22 mouse cellular contexts compared by ENCODE assay signal in the genomic region with DNA sequence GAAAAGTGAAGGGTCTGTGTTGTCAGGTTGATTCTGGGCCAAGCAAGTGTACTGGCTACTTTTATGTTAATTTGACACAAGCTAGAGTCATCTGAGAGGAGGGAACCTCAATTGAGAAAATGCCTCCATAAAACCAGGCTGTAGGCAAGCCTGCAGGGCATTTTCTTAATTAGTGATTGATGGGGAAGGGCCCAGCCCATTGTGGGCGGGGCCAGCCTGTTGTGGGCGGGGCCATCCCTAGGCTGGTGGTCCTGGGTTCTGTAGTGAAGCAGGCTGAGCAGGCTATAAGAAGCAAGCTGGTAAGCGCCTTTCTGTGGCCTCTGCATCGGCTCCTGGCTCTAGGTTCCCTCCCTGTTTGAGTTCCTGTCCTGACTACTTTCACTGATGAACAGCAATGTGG.
"Had no signal": no experiment of that assay in that cellular context is flagged by ENCODE, and none has a peak within 500 bp of the region (broad histone marks: within the 10 kb centered on the region; RNA-seq: fewer than 3 reads in every experiment).

No protein-coding gene starts in this region.

- H3K4me1 ChIP-seq: hindbrain, embryonic 12.5 days; intestine, embryonic 15.5 days; limb, embryonic 13.5 days; limb, embryonic 15.5 days; liver, embryonic 12.5 days had no signal

- H3K27me3 ChIP-seq: heart, embryonic 12.5 days; hindbrain, embryonic 12.5 days; intestine, embryonic 15.5 days; limb, embryonic 13.5 days; limb, embryonic 15.5 days had no signal

- H3K4me3 ChIP-seq: heart, embryonic 10.5 days; heart, embryonic 12.5 days; hindbrain, embryonic 10.5 days; hindbrain, embryonic 12.5 days; intestine, embryonic 15.5 days; layer of hippocampus, adult 2 months; limb, embryonic 13.5 days; limb, embryonic 15.5 days; liver, embryonic 12.5 days had no signal

- H3K27ac ChIP-seq: hindbrain, embryonic 10.5 days; hindbrain, embryonic 12.5 days; hindbrain, embryonic 14.5 days; intestine, embryonic 15.5 days; layer of hippocampus, adult 2 months; limb, embryonic 13.5 days; limb, embryonic 15.5 days; liver, embryonic 12.5 days; liver, embryonic 14.5 days had no signal

- ATAC-seq: hindbrain, embryonic 16.5 days; inflammation-experienced regulatory T-cells, adult 6 months; liver, embryonic 12.5 days had no signal

- DNase-seq: gastrocnemius, postnatal 14 days; heart, adult 18-20 months; heart, postnatal 10 days; heart, postnatal 4 days; kidney, adult 18-20 months; kidney, adult 8-10 months; kidney, postnatal 10 days; kidney, postnatal 4 days; left cerebral cortex, postnatal 4 days had no signal

- H3K4me2 ChIP-seq: heart, embryonic 12.5 days; hindbrain, embryonic 12.5 days; hindbrain, embryonic 14.5 days; intestine, embryonic 15.5 days; limb, embryonic 13.5 days; limb, embryonic 15.5 days; liver, embryonic 12.5 days had no signal

- H3K36me3 ChIP-seq: heart, embryonic 10.5 days; heart, embryonic 12.5 days; hindbrain, embryonic 10.5 days; hindbrain, embryonic 12.5 days; intestine, embryonic 15.5 days; limb, embryonic 13.5 days; limb, embryonic 15.5 days; liver, embryonic 12.5 days had no signal

- H3K9me3 ChIP-seq: heart, embryonic 10.5 days; intestine, embryonic 15.5 days; limb, embryonic 15.5 days had no signal

- H3K9ac ChIP-seq: heart, embryonic 12.5 days; hindbrain, embryonic 12.5 days; hindbrain, embryonic 14.5 days; intestine, embryonic 15.5 days; limb, embryonic 13.5 days; limb, embryonic 15.5 days; liver, embryonic 12.5 days; liver, embryonic 14.5 days had no signal
